ENCODE assay signal across 7 mouse cellular contexts in the genomic region with DNA sequence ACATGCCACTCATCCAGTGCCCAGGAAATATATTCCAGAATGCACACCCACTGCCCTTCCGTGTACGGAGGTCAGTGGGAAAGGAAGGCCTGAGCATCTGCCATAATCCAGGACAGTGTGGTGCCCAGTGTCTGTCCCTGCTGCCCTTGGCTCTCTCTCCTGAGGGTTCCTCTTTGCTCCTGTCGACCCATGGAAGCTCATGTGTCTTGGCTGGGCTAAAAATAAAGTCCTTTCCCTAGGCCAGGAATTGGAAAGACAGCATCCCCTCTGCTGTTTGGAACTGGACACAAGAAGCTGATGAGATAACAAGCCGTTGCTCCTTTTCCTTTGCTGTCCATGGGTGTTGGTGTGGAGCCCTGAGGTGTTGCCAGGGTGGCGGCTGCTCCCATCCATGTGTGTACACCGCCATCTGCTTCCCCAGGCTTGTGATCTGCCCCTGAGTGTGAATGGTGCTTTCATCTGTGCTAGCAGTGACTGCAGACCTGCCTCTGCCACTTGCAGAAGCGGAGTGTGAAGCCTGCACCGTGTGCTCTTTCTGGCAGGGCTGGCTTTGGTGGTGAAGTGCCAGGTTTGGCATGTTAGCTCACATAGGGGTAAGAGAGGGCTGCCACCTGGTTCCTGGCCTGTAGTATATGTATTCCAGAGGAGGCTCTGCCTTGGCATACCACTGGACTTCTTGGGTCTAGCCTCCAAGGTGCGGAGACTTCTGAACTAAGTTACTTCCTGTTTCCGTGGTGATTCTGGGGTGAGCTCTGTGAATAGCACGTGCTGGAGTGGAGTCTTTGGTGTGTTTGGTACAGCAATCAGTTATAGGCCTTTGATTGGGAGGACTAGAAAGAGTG. TPM values are rescaled to one million over a fixed set of nuclear protein-coding genes. Genes with fewer than 3 reads are reported as not detected.
DNase-seq lines count a peak whose midpoint lies in the region.

No protein-coding gene starts in this region.

- no peaks in the 10 kb centered on the region for H3K9me3 ChIP-seq in forebrain, embryonic 10.5 days

- peak overlapping the region; percentile 91 for H3K27ac ChIP-seq in forebrain, embryonic 10.5 days

- peaks cover 84% of the 10 kb centered on the region for H3K4me1 ChIP-seq in forebrain, embryonic 10.5 days

- intact Hi-C loops in left cerebral cortex, postnatal 25 days (cut with DNase I), result no loop called here

- no peak overlapping the region for H3K4me3 ChIP-seq in forebrain, embryonic 10.5 days

- H3K36me3 ChIP-seq in forebrain, embryonic 10.5 days (replicated peaks), result peaks cover 3% of the 10 kb centered on the region; the same call in 1 of the 2 replicates

- no peaks in the 10 kb centered on the region for H3K27me3 ChIP-seq in forebrain, embryonic 10.5 days (ENCODE audit: poor library complexity, severe bottlenecking)

- 86% methylated on average over 11 of the region's 11 CpGs for WGBS in forebrain, embryonic 10.5 days

- peak; percentile 39 for DNase-seq in thymus, postnatal 14 days
- no peak for DNase-seq in thymus, adult 18-20 months
- no peak for DNase-seq in forebrain, embryonic 10.5 days (ENCODE audit: extremely low spot score, low spot score)
- peak; percentile 65 for DNase-seq in induced T-regulatory cell, adult 2 months (ENCODE audit: low read depth)
- no peak for DNase-seq in left cerebral cortex, postnatal 25 days (ENCODE audit: low spot score in 2 of 2)
- no peak for DNase-seq in retina, embryonic 14.5 days (ENCODE audit: low spot score)
- DNase-seq in adrenal gland, adult (ENCODE audit: inconsistent age in 2 of 2, low spot score in 1 of 2), result no peak

RNA-seq across cellular contexts. Expression of gene Galnt2, which starts 50.7 kb away (rescaled TPM):
- polyA plus RNA-seq in forebrain, embryonic 10.5 days (2016; fragmentation: Nextera tagmentation; extraction: Ambion mirVana), result 40.7 and 40.9 TPM in 2 replicates
- 10 to 100 TPM; 41.0 to 59.6 TPM for total RNA-seq in left cerebral cortex, postnatal 25 days (2021)

Comparison
In these comparisons a context has a peak if more than half of its experiments do, and no peak if none do; other contexts are left out.
1. DNase-seq: peak in thymus, postnatal 14 days (single experiment) and induced T-regulatory cell, adult 2 months (single experiment); none in thymus, adult 18-20 months (0 of 2), forebrain, embryonic 10.5 days (single experiment), left cerebral cortex, postnatal 25 days (0 of 2), retina, embryonic 14.5 days (single experiment) and adrenal gland, adult (0 of 2).